Mouse (Mus musculus) brain, embryonic 14.5 days (tissue): ENCODE measurements around the gene Klhdc9.

ENCODE experiments used
- CTCF ChIP-seq: fragments of 200-500 bp; IDR thresholded peaks from 2 replicates; pipeline ENCODE4 v1.5.1; 2012; ENCODE audit warnings: inconsistent platforms, mild to moderate bottlenecking, moderate library complexity, borderline replicate concordance; ENCODE audit not compliant: insufficient read depth, insufficient read length; ENCODE audit errors: extremely low read depth
- POLR2A ChIP-seq: fragments of 200-500 bp; IDR thresholded peaks from 2 replicates; pipeline ENCODE4 v1.6.1; 2012; ENCODE audit warnings: mild to moderate bottlenecking, inconsistent platforms, borderline replicate concordance; ENCODE audit not compliant: poor library complexity, insufficient read depth, insufficient read length, severe bottlenecking; ENCODE audit errors: extremely low read depth

GRCm38 (mm10) chr1:171342262-171343207, 18.1 kb downstream of the Klhdc9 start:
- TF ChIP-seq POLR2A (no peak), CTCF (no peak)
